Mouse (Mus musculus) Muller cell, postnatal 12 days (primary cell): ENCODE data around the gene Gm12789.
"Not testable (repeated sequence)": the region's sequence is repeated elsewhere in the genome, so short reads cannot be mapped to it uniquely, and the experiment has no call there.

Source experiments
- DNase-seq: peaks from one replicate; pipeline ENCODE4 v3.0.0-alpha.2; 2015; ENCODE audit errors: inconsistent ontology term

The Gm12789 gene

DNA sequence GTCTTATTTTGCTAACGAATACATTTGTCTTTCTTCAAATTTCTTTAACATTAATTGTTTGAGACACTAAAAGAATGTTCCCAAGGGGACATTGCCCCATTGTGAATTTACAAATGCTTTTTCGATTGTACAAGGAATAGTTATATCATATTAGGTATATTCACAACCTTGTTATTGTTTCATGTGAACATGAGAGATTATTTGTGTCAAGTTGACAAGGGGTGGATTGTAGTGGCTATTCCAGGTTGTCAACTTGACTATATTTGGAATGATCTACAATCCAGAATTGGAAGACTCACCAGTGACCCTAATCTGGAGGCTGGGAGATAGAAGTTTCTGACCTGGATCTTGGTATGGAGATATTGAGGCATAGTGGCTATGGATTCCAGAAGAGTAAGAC is at the start of gene Gm12789:
Gene Gm12789 (plus strand): TSS at position 301 of the 400 bp plus-strand sequence.
- DNase-seq = not testable (repeated sequence)

GRCm38 (mm10) chr4:101940107-101940506 is 46.3 kb upstream of the Gm12789 start, which contains the start of gene Gm12794:
TSS of gene Gm12794 (plus strand) at chr4:101940407.
- DNase-seq = not testable (repeated sequence)

DNA sequence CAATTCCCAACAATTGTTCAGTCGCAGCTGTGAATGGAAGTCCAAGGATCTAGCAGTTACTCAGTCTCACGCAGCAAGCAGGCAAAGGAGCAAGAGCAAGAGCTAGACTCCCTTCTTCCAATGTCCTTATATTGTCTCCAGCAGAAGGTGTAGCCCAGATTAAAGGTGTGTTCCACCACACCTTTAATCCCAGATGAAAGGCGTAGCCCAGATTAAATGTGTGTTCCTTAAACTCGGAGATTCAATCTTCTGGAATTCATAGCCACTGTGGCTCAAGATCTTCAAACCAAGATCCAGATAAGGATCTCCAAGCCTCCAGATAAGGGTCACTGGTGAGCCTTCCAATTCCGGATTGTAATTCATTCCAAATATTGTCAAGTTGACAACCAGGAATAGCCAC is 5.5 kb upstream of the Gm12789 start, which contains the start of gene Gm12790:
Gene Gm12790 (minus strand): TSS at position 101 of the 400 bp plus-strand sequence.
- not testable (repeated sequence) for DNase-seq

DNA sequence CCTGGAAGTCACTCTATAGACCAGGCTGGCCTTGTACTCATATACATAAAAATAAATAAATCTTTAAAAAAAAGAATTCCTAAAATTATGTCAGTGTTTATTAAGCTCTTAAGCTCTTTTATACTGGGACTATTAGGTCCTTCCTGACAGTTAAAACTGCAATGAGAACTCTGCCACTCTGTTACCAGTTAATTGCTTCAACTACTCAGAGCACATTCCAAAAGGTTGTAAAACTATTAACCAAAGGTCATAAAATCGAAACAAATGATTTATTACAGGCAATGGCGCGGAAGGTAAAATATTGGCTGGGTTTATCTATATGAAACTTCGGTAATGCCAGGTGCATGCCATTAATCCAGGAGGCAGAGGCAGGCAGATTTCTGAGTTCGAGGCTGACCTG is 748 bp upstream of the Gm12789 start:
- DNase-seq = no peak

GRCm38 (mm10) chr4:101997426-101997825 is 11.0 kb downstream of the Gm12789 start:
- no peak for DNase-seq

DNA sequence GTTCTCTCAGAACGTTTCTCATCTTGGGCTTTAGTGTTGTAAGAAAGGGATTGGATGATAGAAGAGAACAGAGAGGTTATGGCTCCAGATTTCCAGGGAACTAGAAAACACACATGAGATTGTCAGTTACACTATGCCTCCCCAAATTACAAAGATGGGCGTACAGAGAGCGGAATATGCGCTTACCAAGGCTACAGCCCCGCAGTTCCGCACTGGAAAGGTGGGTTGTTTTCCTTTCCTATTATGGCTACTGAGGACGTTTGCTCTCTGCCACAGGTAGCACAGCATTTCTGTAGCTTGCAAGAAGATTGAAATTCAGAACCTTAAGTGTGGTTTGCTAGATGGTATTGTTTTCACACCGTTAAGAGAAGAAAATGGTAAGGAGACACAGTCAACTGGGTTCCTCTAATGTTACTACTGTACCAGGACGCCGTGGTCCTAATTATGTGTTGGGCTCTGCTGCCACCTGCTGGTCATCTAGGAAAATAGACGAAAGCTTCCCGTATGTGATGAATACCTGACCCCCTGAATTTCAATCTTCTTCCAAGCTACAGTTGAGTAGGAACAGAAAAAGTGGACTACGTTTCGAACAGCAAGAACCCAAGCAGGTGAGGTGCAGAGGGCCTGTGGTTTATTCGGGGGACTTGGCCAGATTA is 12.0 kb downstream of the Gm12789 start:
- peak; percentile 34 for DNase-seq

- DNase-seq = no peak
Observed at GRCm38 (mm10) chr4:102026619-102027018, 40.2 kb downstream of the Gm12789 start.
